Mouse (Mus musculus): ENCODE data around the gene Ube2o. TPM values are rescaled to one million over a fixed set of nuclear protein-coding genes. Genes with fewer than 3 reads are reported as not detected.

Gene Ube2o
- total RNA-seq (2014; fragmentation: Nextera tagmentation) (9.2 and 41.7 TPM in 2 replicates), total RNA-seq (2017) (6.2 and 6.3 TPM in 2 replicates), polyA plus RNA-seq (2012) (17.9 and 20.1 TPM in 2 replicates)

- DNase-seq (ENCODE audit: low spot score) = peak; percentile 66
- peaks cover 24% of the 10 kb centered on the region for H3K27me3 ChIP-seq (ENCODE audit: insufficient read depth, low read length)
- ATAC-seq (ENCODE audit: extremely low read depth, insufficient number of reproducible peaks, low FRiP score, poor library complexity, severe bottlenecking) = peak; percentile 66
- no peaks in the 10 kb centered on the region for H3K9me3 ChIP-seq (replicated peaks)
- TF ChIP-seq POLR2AphosphoS5 (IDR thresholded peaks at IDR 0.05; ENCODE audit: insufficient replicate concordance, low read depth, low read length) (no peak), CTCF (IDR thresholded peaks at IDR 0.05; ENCODE audit: low read depth, low read length) (no peak), TAL1 (conservative IDR thresholded peaks at IDR 0.05; ENCODE audit: low read depth, low read length) (no peak)
- H3K36me3 ChIP-seq (replicated peaks) = peaks cover 18% of the 10 kb centered on the region
- H3K4me3 ChIP-seq (ENCODE audit: low read depth, low read length) = peak within 1 kb of the TSS; percentile 96
- H3K4me1 ChIP-seq (ENCODE audit: insufficient read depth, low read depth, low read length) = peaks cover 36% of the 10 kb centered on the region
These were observed at the start of gene Ube2o for GRCm38 (mm10) chr11:116581376-116581814. Ube2o (minus strand) TSS chr11:116581447.

- Histone ChIP-seq H3K27me3 (ENCODE audit: insufficient read depth, low read length) (peaks cover 33% of the 10 kb centered on the region), H3K36me3 (replicated peaks) (no peaks in the 10 kb centered on the region), H3K9me3 (replicated peaks) (no peaks in the 10 kb centered on the region), H3K4me3 (ENCODE audit: low read depth, low read length) (no peak overlapping the region), H3K4me1 (ENCODE audit: insufficient read depth, low read depth, low read length) (peaks cover 17% of the 10 kb centered on the region)
- DNase-seq (ENCODE audit: low spot score) = no peak
- TF ChIP-seq GATA2 (IDR thresholded peaks at IDR 0.05; ENCODE audit: borderline replicate concordance, low read depth, low read length) = no peak
- TF ChIP-seq TAL1 (conservative IDR thresholded peaks at IDR 0.05; ENCODE audit: low read depth, low read length) = no peak
- no peak for TF ChIP-seq CTCF (IDR thresholded peaks at IDR 0.05; ENCODE audit: low read depth, low read length)
- no peak for TF ChIP-seq POLR2AphosphoS5 (IDR thresholded peaks at IDR 0.05; ENCODE audit: insufficient replicate concordance, low read depth, low read length)
- no peak for TF ChIP-seq GATA1 (IDR thresholded peaks at IDR 0.05; ENCODE audit: borderline replicate concordance, low read length)
- no peak for ATAC-seq (ENCODE audit: extremely low read depth, insufficient number of reproducible peaks, low FRiP score, poor library complexity, severe bottlenecking)
These were observed 49.1 kb upstream of the Ube2o start for GRCm38 (mm10) chr11:116630171-116630965.

GRCm38 (mm10) chr11:116629472-116629871 is 48.2 kb upstream of the Ube2o start:
- TF ChIP-seq GATA1 (IDR thresholded peaks at IDR 0.05; ENCODE audit: borderline replicate concordance, low read length) (no peak), GATA2 (IDR thresholded peaks at IDR 0.05; ENCODE audit: borderline replicate concordance, low read depth, low read length) (no peak), TAL1 (conservative IDR thresholded peaks at IDR 0.05; ENCODE audit: low read depth, low read length) (no peak), CTCF (IDR thresholded peaks at IDR 0.05; ENCODE audit: low read depth, low read length) (no peak), POLR2AphosphoS5 (IDR thresholded peaks at IDR 0.05; ENCODE audit: insufficient replicate concordance, low read depth, low read length) (no peak)
- Histone ChIP-seq H3K4me3 (ENCODE audit: low read depth, low read length) (no peak overlapping the region), H3K9me3 (replicated peaks) (no peaks in the 10 kb centered on the region), H3K27me3 (ENCODE audit: insufficient read depth, low read length) (peaks cover 27% of the 10 kb centered on the region), H3K4me1 (ENCODE audit: insufficient read depth, low read depth, low read length) (peaks cover 26% of the 10 kb centered on the region), H3K36me3 (replicated peaks) (no peaks in the 10 kb centered on the region)
- ATAC-seq (ENCODE audit: extremely low read depth, insufficient number of reproducible peaks, low FRiP score, poor library complexity, severe bottlenecking) (no peak), DNase-seq (ENCODE audit: low spot score) (no peak)

- peaks cover 33% of the 10 kb centered on the region for H3K4me1 ChIP-seq (ENCODE audit: insufficient read depth, low read depth, low read length)
- H3K27me3 ChIP-seq (ENCODE audit: insufficient read depth, low read length) = peaks cover 25% of the 10 kb centered on the region
- H3K4me3 ChIP-seq (ENCODE audit: low read depth, low read length) = no peak overlapping the region
- no peaks in the 10 kb centered on the region for H3K9me3 ChIP-seq (replicated peaks)
- peak; percentile 46; the same call in 1 of the 2 replicates for ATAC-seq (ENCODE audit: extremely low read depth, insufficient number of reproducible peaks, low FRiP score, poor library complexity, severe bottlenecking)
- TF ChIP-seq CTCF (IDR thresholded peaks at IDR 0.05; ENCODE audit: low read depth, low read length) = peak; percentile 97
- TF ChIP-seq GATA1 (IDR thresholded peaks at IDR 0.05; ENCODE audit: borderline replicate concordance, low read length) = no peak
- DNase-seq (ENCODE audit: low spot score) = peak; percentile 65
- no peaks in the 10 kb centered on the region for H3K36me3 ChIP-seq (replicated peaks)
These were observed 47.5 kb upstream of the Ube2o start for GRCm38 (mm10) chr11:116628712-116629111.

GRCm38 (mm10) chr11:116627072-116628020 is 46.1 kb upstream of the Ube2o start:
- H3K9me3 ChIP-seq (replicated peaks) = no peaks in the 10 kb centered on the region
- no peaks in the 10 kb centered on the region for H3K36me3 ChIP-seq (replicated peaks)
- no peak for DNase-seq (ENCODE audit: low spot score)
- peaks cover 47% of the 10 kb centered on the region for H3K4me1 ChIP-seq (ENCODE audit: insufficient read depth, low read depth, low read length)
- ATAC-seq (ENCODE audit: extremely low read depth, insufficient number of reproducible peaks, low FRiP score, poor library complexity, severe bottlenecking) = no peak
- H3K27me3 ChIP-seq (ENCODE audit: insufficient read depth, low read length) = peaks cover 30% of the 10 kb centered on the region
- no peak overlapping the region for H3K4me3 ChIP-seq (ENCODE audit: low read depth, low read length)
- TF ChIP-seq GATA2 (IDR thresholded peaks at IDR 0.05; ENCODE audit: borderline replicate concordance, low read depth, low read length) (no peak), POLR2AphosphoS5 (IDR thresholded peaks at IDR 0.05; ENCODE audit: insufficient replicate concordance, low read depth, low read length) (no peak), CTCF (IDR thresholded peaks at IDR 0.05; ENCODE audit: low read depth, low read length) (no peak), TAL1 (conservative IDR thresholded peaks at IDR 0.05; ENCODE audit: low read depth, low read length) (no peak), GATA1 (IDR thresholded peaks at IDR 0.05; ENCODE audit: borderline replicate concordance, low read length) (no peak)

Data from G1E (cell line).